Mouse (Mus musculus): ENCODE data around the gene Sorcs3.

GRCm38 (mm10) chr19:48411332-48411731 lies 205.5 kb downstream of the Sorcs3 start:
- TF ChIP-seq CTCF (conservative IDR thresholded peaks at IDR 0.05; ENCODE audit: insufficient read depth, insufficient read length, low read depth, low read length) (no peak), POLR2A (IDR thresholded peaks at IDR 0.05; ENCODE audit: low read depth, low read length) (no peak)
